Mouse (Mus musculus): ENCODE results near the gene Lrrc55.
"Not testable (repeated sequence)": the region's sequence is repeated elsewhere in the genome, so short reads cannot be mapped to it uniquely, and the experiment has no call there.

The Lrrc55 gene

GRCm38 (mm10) chr2:85196901-85197300 lies at the start of gene Lrrc55:
Gene Lrrc55, minus strand, starts transcription at chr2:85197197.
- DNase-seq (ENCODE audit: low spot score in 2 of 2), result no peak

- DNase-seq (ENCODE audit: low spot score in 2 of 2), result peak; percentile 64 to 68
Measured at GRCm38 (mm10) chr2:85246506-85247082, 49.6 kb upstream of the Lrrc55 start.

DNA sequence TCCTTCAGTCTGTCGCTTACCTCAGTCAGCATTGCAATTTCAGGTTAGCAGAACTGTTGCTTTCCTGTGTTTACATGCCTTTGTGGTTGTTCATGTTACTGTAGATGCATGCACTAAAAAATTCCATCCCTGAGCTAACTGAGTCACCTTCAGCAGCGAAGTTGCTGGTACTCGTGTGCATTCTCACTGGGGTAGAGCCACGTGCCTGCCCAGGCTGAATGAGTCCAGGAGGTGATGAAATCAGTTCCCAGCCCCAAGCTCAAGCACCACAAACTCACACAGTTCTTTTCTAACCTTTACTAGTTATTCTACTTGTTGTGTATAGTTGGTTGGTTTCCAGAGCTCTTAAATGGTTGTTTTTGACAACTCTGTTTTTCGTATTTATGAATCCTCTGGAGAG lies 48.7 kb upstream of the Lrrc55 start:
- no peak for DNase-seq (ENCODE audit: low spot score in 2 of 2)

GRCm38 (mm10) chr2:85238068-85238667 lies 41.2 kb upstream of the Lrrc55 start:
- DNase-seq (ENCODE audit: low spot score in 2 of 2), result no peak

DNA sequence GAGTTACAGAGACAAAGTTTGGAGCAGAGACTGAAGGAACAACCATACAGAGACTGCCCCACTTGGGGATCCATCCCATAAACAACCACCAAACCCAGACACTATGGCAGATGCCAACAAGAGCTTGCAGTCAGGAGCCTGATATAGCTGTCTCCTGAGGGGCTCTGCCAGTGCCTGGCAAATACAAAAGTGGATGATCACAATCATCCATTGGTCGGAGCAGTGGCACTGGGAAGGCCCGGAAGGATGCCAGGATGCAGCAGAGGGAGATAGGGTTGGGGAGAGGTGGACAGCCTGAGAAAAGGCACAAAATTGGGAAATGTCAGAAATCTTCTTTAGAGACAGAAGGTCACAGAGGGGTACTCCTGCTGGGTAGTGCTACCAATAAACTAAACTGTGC lies 40.2 kb upstream of the Lrrc55 start:
- not testable (repeated sequence) for DNase-seq (ENCODE audit: low spot score in 2 of 2)

DNA sequence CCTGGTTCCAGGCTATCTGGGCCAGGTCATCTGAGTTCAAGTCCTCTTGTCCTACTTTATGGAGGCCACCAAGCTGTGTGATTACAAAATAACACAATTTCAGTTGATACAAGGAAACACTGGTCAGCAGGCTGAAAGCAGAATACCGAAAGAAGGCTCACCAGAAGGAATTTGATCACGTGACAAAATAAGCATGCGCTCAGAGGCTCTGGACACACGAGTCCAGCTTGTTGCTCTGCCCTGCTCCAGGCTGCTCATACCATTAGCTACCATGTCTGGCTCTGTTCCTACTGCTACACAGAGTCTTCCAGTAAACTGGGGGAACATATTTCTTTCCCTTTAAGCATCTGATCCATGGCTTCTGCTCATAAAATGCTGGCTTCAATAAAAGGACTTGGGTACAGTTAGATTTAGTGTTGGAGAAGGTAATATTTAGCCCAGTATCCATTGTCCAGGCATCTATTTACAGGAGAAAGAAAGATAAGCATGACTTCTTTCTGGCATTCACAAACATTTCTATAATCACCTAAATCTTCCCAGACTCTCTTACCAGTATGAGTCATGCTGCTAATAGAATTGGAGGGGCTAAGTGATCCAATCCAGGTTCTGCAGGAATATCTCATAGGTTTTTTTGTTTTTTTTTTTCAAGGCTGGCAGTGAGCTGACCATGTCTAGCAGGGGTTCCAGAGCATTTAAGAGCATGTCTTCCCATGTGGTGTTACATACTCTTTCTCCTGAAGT lies 33.9 kb upstream of the Lrrc55 start:
- DNase-seq (ENCODE audit: low spot score in 2 of 2), result no peak

GRCm38 (mm10) chr2:85229606-85230005 lies 32.6 kb upstream of the Lrrc55 start:
- DNase-seq (ENCODE audit: low spot score in 2 of 2), result no peak

DNA sequence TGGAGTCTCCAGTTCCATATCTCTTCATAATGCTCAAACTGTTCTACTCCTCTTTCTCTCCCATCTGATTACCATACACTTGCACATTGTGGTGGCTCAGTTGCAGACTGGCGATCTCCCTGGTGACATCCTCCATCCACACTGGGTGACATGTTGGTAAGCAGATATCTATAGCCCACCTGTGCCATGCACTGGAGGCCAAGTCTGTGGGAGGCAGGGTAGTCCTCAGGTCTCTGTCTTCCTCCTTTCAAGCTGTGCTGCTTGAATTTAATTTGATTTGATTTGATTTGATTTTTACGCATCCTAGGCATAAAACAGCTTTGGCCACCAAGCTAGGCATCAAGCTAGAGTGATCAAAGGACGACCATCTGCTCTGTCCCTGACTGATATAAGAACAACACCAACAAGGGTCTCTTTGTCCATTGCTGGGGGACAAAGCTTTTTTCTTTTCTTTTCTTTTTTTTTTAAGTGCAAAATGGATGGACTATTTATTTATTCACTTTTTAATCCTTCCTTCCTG lies 30.9 kb upstream of the Lrrc55 start:
- DNase-seq (ENCODE audit: low spot score in 2 of 2), result no peak

GRCm38 (mm10) chr2:85224221-85225179 lies 27.5 kb upstream of the Lrrc55 start:
- DNase-seq (ENCODE audit: low spot score in 2 of 2), result no peak

- DNase-seq (ENCODE audit: low spot score in 2 of 2), result no peak
Measured at GRCm38 (mm10) chr2:85216606-85217005, 19.6 kb upstream of the Lrrc55 start.

DNA sequence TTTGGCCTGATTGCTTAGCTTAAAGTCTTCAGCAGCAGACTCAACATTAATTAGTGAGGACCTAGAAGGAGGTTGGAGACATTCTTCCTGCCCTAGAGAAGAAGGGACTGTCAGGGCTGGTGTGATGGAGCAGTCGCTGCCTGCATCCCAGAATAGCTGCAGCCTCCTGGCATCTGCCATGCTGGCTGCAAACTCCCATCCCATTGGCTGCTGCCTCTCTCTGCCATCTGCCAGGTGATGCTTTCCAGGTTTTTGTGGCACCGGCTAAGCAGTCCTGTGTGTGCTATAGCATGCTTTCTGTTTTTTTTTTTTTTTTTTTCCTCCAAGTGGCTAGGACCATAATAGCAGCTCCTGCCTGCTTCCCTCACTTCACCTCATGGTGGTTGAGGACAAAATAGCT lies 16.7 kb upstream of the Lrrc55 start:
- DNase-seq (ENCODE audit: low spot score in 2 of 2), result no peak

GRCm38 (mm10) chr2:85209301-85209700 lies 12.3 kb upstream of the Lrrc55 start:
- DNase-seq (ENCODE audit: low spot score in 2 of 2), result no peak

DNA sequence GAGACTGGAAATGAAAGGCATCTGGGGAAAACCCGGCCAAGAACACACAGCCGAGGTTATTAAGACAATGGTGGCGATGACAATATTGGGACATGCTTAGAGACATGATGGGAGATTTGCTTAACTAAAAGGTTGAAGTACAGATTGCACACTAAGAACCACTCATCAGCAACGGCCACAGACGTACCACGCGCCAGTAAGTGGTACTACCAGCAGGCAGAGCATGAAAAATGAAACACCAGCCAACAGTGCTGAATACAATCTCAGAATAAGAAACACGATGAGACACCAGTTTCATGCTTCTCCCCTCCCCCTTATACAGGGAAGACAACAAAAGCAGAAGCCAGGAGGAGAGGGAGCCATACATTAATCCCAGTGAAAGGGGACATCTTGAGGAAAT lies 8.2 kb upstream of the Lrrc55 start:
- no peak for DNase-seq (ENCODE audit: low spot score in 2 of 2)

- DNase-seq (ENCODE audit: low spot score in 2 of 2), result no peak
Measured at GRCm38 (mm10) chr2:85198011-85198965, 1.3 kb upstream of the Lrrc55 start.

DNA sequence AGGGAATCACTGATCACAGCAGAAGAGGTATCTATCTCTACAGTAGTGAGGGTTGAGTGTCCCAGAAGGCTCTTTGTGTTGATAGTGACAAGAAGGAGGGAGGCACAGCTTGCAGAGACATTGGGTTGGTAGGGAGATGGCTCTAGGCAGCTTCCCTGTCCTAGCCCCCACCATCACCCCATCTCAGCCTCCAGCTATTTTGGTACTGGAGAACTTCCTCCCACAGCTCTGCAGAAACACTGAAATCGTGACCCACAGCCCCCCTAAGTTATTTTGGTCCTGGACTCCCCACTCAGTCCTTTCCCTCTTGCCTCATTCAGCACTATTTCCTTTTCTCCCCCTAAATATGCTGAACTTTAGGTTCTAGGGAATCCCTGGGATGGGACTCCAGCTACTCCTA lies 2.4 kb downstream of the Lrrc55 start:
- no peak for DNase-seq (ENCODE audit: low spot score in 2 of 2)

DNA sequence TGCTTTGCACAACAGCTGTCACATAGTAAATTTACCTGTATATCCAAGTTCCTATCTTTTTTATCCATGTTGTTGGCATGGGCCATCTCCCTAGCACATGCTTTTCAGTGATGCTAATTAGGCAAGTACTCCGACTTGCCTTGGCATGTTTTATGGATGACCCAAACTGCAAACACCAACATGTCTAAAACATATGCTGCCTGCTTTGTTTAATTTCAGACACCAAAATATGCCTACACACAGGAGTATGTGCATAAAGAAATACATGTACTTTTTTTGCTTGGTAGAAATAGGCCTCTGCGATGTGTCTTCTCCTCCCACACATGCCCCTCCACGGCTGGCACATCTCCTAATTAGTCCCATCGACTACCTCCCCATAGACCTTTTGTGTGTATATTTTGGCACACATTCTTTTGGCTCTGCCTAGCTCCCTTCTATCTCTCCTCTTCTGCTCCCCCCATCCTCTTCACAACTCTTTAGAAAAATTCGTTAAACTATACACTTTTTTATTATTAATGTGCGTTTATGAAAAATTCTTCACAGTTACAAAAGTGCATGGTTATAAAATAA lies 9.3 kb downstream of the Lrrc55 start:
- no peak for DNase-seq (ENCODE audit: low spot score in 2 of 2)

GRCm38 (mm10) chr2:85178139-85178800 lies 18.7 kb downstream of the Lrrc55 start:
- DNase-seq (ENCODE audit: low spot score in 2 of 2), result no peak

DNA sequence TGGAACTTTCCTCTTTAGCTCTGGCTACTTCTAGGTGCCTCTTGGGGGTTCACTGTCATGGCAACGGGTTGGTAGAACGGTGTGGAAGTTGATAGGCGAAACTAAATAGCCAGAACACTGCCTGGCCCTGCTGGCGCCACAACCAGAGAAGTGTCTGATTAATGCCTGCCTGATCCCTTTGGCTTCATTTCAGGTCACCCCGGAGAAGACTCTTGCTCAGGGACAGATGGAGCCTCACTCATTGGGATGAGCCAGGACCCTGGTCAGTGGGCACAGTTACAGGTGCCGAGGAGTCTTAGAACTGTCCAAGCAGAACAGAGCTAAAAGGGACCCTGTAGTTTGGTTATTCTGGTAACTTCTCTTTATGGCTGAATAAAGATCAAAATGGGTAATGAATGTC lies 23.5 kb downstream of the Lrrc55 start:
- DNase-seq (ENCODE audit: low spot score in 2 of 2), result no peak

GRCm38 (mm10) chr2:85172763-85173103 lies 24.3 kb downstream of the Lrrc55 start:
- no peak for DNase-seq (ENCODE audit: low spot score in 2 of 2)

Measured in urinary bladder, postnatal 36 days (tissue).